Mouse (Mus musculus) forelimb bud, embryonic 11.5 days (tissue): Measurements from ENCODE around the gene Ttc21a.

ENCODE experiments used
- DNase-seq: peaks from one replicate; pipeline ENCODE4 v3.0.0-alpha.2; 2012; ENCODE audit warnings: low read depth, low spot score

Ttc21a gene

DNA sequence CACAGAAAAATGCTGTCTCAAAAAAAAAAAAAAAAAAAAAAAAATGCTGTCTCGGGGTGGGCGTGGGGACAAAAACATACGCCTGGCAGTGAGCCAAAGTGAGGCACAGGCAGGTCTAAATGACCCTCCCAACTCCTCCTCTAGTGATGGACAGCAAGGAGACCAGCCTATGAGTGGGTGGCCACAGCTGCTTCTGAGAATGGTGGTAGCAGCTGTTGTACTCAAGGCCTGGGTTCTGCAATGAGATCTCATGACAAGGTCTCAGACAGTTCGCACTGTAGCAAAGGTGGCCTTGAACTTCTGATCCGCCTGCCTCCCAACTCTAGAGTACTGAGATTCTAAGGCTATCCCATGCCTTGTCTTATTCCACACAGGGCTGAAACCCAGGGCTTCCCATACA is 4.0 kb downstream of the Ttc21a start:
- no peak for DNase-seq

DNA sequence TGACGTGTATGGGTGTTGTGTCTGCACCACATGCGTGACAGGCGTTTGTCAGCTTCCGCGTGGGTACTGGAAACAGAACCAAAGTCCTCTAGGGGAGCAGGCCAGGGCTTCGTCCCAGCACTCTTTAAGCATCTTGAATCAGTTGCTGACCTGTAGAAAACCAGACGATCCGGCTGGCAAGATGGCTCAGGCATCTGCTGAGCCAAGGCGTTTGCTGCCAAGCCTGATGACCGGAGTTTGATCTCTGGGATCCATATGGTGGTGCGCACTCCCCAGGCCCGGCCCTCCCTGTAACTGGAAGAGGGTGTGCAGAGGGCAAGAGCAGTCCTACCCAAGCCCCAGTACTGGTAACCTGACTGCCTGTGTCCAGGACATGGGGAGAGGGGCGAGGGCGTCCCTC is 4.5 kb downstream of the Ttc21a start:
- no peak for DNase-seq

DNA sequence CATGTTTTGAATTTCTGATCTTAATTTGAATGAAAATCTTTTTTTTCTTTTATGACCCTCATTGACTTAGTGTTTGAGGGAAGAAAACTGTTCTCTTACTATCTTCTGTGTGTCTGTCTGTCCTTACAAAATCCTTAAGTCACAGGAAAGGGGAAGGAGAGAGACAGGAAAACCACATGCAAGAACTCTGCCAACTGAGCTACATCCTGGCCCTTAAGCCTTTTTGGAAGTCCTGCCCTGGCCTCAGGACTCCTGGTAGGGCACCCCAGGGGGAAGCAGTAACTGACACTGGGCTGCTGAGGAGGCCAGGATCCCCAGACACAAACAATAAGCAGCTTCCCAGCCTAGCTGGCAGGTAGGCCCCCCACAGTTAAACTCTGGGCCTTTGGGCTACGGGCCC is 5.9 kb downstream of the Ttc21a start:
- DNase-seq, result no peak

DNA sequence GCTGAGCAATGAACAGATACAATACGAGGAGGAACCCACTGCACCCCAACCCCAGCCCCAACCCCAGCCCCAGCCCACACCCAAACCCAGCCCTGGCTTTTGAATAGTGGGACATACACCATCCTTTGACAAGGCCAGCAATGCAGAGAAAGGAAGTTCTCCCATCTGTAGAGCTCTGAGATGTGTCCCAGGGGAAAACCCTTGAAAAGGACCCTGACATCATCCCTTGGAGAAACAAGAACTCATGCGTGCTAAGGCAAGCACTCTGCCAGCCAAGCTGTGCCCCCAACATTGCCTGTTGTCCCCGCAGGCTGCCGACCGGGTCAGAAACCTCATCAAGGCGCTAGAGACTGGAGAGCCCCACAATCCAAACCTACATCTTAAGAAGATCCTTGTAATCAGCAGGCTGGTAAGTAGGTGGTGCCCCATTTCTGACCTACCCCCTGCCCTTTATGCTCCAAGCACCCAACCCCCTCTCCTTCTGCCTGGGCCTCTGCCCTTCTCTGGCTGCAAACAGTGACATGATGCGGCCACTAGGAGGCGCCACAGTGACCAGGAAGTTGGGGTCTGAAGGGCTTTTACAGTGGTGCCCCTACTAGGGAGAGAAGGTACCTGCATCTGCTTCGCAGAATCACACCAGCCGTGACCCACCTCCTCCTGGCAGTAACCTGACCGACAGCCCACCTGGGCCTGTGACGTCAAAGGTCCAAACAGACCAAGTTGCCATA is 7.9 kb downstream of the Ttc21a start:
- DNase-seq, result no peak

DNA sequence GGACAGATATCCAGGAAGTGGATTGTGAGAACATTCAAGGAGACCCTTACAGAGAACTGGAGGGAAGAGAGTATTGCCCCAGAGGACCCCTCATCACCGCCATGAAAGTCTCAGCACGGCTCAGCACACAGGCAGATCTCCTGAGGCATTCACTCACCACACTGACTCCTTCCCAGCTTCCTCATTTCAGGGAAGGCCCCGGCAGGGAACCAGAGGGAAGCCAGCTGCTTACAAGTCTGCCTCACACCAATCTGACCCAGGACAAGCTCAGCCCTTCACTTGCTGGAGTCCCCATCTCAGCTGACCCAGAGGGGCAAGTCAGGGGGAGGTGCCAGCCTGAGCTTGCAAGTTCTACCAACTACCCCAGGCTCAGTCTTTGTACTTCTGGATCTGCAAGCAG is 11.4 kb downstream of the Ttc21a start:
- no peak for DNase-seq

DNA sequence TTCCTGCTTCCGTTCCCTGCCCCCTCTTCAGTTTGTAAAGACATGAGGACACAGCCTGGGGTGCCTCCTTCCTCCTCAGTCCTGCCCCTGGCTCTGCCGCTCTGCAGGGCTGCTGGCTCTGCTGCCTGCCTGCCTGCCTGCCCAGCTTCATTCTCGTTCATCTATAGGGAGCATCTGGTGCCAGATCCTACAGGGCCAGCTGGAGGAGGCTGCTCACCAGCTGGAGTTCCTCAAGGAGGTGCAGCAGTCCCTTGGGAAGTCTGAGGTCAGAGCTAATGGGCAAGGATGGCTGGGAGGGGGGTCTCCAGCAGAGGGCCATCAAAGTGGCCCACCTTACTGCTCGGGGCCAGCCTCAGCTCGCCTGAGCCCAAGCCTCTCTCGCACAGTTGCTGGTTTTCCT is 13.0 kb downstream of the Ttc21a start:
- no peak for DNase-seq

DNA sequence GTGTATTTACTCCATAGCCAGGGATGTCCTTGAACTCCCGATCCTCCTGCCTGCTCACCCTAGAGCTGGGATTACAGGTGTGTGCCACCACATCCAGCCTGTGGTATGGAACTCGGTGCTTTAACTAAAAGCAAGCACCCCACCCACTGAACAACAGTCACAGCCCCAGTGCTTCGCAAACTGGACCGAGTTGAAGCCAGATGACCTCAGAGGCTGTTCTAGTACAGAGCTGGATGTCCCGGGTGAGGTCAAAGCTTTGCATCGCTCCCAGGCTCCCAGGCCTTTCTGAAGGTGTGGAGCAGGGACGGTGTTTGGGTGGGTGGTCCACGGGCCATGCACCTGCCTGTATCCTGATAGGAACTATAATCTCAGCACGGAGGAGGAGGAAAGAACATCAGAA is 14.0 kb downstream of the Ttc21a start:
- no peak for DNase-seq

DNA sequence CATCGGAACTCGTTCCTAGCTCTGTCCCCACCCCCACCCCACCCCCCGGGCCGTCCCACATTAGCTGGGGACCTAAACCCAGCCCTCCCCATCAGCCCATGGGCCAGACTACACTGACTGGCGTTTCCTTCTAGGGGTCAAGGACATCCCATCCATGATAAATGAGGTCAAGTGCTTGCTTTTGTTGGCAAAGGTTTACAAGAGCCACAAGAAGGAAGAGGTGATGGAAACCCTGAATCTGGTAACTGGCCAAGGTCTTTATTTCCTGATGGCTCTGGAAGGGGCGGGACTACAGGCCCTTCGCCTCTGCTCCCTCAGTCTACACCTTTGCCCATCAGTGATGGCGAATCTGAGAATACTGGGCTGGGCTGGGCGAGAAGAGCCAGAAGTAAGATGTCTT is 21.4 kb downstream of the Ttc21a start:
- DNase-seq, result no peak

DNA sequence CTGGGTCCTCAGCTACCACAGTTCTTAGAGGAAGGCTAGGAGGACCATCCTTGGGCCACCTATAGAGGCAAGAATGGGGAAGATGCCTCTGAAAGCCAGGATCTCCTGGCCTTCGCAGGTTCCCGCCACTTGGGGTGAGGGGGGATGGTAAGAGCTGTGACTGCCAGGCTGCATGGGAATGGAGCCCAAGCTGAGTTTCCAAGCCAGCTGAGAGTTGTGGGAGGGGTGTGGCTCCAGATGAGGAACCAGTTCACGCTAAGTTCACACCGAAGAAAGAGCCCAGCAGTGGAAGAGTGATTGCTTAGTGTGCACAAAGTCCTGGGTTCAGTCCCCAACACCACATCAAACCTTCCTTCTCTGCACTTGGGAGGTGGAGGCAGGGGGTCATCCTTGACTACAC is 24.8 kb downstream of the Ttc21a start:
- DNase-seq, result no peak

DNA sequence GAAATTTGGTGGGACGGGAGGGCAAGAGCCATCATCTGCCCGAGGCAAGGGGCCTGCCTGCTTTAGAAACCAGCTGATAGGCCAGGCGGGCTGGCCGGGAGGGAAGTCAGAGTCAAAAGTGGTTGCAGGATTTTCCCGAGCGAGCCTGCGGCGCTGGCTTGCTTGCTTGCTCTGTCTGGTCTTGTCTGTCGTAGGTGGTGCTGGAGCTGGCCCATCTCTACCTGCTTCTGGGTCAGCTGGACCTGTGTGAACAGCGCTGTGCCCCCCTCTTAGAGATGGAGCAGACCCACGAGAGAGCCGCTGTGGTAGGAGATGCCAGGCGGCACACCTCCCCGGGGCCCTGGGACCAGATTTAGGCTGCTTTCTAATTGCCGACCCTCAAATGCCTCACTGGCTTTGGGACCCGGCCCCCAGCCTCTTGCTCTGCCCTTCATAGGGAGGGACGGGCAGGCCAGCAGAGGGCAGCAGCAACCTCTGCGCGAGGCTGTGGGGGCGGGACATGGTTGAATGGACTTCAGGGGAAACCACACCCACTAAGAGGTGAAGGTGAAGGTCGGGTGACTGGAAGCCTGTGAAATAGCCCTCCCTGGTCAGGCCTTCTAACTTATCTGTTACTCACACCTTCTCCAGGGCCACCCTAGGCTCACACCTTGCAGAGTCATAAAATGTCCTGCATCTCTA is 25.7 kb downstream of the Ttc21a start:
- peak; percentile 68 for DNase-seq

DNA sequence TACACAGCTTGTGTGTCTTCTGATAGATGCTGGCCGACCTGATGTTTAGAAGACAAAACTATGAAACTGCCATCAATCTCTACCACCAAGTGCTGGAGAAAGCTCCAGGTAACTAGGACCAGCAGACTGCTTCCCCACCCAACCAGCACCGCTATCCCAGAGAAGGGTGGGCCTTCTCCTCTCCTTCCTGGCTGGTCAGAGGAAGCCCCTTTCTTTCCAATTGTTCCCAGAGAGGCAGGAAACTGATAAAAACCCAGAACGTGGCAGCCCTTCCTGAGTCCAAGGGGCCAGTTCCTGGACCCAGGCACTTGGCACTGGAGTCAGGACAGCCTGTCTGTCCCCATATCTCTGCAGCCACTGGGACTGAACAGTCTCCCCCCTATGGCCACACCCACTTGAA is 26.8 kb downstream of the Ttc21a start:
- no peak for DNase-seq

DNA sequence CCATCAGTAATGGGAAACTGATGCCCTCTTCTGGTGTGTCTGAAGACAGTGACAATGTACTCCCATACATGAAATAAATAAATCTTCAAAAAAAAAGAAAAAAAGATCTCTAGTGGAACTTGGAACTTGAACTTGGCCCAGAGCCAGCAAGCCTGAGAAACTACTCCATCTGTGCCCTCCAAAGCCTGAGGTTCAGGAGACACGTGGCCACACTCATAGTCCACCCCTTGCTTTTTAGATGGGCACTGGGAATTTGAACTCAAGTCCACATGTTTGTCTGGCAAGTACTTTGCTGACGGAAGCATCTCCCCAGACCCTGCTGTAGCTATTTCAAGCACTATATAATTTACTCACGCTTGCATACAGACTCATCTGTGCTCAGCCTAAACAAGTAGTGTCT is 27.8 kb downstream of the Ttc21a start:
- DNase-seq, result no peak

DNA sequence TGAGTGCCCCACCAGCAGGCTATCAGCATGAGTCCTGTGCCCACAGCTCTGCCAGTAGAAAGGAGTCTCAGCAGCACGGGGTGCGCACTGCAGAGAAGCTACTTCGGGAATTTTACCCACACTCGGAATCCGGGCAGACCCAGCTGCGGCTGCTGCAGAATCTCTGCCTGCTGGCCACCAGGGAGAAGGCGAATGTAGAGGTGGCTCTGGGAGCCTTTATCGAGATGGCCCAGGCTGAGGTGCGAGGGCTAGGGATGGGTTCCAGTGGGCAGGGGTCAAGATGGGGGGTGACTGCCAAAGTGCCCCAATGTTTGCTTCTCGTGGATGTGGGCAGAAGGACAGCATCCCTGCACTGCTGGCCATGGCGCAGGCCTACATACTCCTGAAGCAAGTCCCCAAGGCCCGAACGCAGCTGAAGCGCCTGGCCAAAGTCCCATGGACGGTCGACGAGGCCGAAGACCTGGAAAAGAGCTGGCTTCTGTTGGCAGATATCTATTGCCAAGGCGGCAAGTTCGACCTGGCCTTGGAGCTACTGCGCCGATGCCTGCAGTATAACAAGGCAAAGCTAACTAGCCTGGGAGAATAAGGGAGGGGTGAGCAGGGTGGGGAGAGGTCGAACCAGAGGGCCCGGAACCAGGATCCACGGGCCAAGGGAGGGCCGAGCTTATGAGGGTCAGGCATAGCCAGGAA is 29.0 kb downstream of the Ttc21a start:
- DNase-seq, result no peak

DNA sequence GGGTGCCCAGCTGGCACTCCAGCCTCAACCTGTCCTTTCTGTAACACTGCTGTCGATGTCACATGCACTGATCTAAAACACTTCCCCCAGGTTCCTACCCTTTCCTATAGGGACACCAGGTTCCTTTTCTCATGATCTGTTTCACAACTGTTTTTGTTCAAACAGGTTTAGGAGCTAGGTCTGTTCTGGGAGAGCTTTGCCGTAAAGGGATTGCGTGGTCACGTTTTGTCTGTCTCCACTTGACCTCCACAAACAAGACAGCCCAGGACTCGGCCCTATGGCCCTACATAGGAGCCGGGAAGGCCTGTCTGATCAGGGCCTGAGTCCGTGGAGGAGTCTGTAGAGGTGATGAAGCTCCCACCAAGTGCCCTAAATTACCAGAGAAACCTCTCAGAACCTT is 32.4 kb downstream of the Ttc21a start:
- DNase-seq, result no peak

DNA sequence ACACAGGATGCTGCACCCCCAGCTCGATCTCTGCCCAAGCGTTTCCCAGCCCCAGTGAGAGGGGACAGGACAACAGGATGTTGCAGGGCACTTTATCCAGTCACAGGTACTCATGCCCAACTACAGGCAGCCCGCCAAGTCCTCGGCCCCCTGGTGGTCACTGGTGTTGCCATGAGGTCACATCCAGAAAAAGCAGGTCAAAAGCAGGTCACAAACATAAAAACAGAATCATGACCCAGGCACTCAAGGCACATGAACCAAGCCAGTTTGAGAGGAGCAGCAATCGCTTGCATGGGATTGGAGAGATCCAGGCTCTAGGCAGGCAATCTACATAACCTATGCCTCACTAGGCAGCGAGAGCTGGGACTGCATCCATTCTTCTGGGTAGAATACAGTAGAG is 32.8 kb downstream of the Ttc21a start:
- no peak for DNase-seq

DNA sequence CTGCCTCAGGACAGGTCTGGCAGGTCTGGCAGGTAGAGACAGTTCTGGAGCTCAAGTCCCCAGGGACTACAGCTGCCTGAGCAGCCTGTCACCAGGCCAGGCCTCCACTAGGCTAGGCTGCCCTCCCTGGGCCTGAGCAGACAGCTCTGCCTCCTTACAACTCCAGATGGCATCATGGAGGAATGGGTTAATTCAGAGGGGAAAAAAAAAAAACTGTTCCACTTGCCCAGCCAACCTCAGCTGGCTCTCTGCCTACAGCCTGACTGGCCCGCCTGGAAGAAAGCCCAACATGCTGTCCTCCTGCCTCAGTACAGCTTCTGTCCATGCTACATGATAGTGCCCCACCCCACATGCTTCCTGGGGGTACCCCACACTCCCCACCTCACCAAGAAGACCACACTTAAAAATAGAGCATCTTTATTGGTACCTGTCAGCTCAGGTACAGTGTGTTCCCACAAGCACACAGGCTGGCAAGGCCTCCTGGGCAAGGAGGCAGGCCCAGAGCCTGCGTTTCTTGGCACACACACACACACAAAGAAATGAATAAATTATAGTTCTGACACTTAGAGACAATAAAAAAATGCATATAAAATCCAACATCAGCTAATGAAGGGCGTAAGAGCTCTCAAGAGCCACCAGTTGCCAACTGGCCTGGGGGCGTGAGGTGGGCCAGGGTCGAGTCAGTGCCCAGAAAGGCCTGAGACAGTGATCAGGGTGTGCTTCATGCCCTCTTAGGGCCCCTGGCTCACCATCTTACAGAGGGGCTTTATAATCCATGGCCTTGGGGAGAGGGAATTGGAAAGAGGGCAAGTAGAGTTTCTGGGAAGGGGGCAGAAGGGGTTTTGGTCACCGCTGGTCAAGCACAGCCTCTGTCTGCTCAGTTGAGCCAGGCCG is 33.6 kb downstream of the Ttc21a start:
- no peak for DNase-seq

DNA sequence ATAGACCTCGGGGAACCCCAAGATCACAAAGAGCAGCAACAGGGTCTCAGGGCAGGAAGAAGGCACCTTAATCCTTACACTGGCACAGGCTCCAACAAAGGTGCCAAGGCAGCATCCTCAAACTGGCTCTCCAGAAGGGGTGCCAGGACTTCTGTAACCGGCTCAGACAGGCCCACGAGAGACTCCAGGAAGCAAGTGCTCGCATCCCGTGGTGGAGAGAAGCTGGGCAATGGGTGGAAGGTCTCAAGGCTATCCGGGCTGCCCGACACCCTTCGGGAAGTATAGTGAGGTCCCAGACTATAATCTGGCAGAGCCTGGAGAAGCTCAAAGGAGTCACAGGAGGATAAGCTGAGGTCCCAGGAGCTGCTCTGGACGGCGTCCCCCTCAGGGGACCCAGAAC is 34.8 kb downstream of the Ttc21a start:
- no peak for DNase-seq

DNA sequence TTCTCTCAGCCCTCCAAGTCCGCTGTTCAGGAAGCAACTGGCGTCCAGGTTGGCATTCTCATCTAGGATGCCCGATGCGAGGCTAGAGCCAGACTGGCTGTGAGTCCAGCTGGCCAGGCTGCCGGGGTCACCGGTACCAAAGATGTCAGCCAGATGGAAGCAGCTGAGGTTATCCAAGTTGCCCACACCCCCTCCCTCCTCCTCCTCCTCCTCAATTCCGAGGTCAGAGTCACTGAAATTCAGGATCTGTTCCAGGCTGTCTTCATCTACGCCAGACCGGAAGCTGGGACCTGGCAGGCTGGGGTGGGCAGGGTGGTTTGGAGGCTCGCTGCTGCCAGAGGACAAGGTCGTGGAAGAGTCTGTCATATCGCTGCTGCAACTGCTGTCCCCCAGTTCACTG is 35.2 kb downstream of the Ttc21a start:
- no peak for DNase-seq

DNA sequence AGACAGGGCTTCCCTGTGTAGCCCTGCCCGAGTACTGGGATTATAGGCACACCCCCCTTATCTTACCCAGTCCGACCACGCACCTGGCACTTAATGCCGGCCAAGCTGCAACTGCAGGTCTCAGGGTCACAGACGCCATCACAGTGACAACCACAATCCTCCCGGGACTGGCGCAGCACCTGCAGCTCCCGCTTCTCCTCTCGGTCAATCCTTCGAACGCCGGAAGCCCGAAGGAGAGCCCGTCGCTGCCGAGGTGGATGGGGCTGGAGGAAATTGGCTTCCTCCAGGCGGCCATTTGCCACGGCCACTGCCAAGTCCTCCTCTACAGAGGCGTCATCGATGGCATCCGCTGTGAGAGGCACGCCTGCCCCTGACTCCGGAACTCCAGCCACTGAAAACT is 35.9 kb downstream of the Ttc21a start:
- DNase-seq, result no peak

DNA sequence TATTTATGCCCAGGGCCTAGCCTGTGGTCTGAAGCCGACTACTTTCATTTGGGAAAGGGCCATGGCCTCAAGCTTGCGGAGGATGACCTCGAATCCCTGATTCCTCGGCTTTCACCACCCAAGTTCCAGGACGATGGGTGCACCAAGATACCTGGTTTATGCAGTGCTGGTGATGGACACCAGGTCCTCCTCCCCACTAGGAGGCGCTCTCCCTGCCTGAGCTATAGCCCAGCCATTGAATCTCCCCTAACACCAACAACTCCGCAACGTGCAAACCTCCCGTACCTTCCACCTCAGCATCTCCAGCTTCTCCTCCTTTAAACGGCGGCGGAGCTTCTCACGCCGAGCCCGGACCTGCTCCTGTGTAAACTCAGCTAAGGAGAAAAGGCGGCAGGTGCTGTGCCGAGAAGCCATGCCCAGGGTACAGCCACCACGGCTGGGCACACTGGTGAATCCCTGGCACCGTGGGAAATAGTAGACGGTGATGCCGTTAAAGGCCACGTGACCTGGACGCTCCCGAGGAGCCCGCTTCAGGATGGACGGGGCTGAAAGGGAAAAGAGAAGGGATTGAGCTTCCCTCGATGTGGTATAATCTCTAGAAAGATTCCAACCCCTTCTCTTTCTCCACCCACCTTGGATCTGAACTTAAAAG is 36.6 kb downstream of the Ttc21a start:
- no peak for DNase-seq

DNA sequence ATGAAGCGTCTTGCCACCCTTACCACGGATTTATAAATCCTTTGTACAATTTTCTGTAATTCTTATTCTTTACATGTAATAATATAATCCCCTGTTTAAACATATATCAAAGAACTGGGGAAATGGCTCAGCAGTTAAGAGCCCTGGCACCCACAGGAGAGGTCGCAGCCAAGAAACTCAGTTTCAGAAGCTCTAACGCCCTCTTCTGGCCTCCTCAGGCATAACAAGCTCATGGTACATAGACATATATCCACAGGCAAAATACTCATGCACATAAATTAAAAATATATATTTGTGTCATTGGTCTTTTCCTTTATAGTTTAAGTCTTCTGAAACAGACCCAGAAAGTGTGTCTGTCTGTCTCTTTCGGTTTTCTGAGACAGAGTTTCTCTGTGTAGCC is 37.2 kb downstream of the Ttc21a start:
- no peak for DNase-seq

DNA sequence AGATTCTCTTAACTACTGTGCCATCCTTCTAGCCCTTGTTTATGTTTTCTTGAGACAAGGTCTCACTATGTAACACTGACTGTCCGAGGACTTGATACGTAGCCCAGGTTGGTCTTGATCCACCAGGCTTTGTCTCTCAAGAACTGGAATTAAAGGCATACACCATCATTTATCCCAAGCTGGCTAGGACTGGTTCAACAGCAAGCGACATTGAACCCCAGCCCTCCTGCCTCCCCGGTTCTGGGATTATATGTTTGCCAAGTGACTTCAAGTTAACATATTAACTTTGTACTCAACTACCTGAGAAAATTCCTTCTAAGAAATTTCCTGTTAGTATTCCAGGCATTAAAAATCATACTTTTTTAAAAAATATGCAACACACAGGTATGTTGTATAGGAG is 37.9 kb downstream of the Ttc21a start:
- no peak for DNase-seq
